Mouse (Mus musculus) liver, embryonic 14.5 days (tissue): ENCODE results near the gene Krtap9-3. TPM values are rescaled to one million over a fixed set of nuclear protein-coding genes. Genes with fewer than 3 reads are reported as not detected.

Experiments
- ATAC-seq: fragments of 200-750 bp; cut with Nextera tagmentation; 2 replicates; pipeline ENCODE4 v1.8.0; 2017; ENCODE audit warnings: moderate number of reproducible peaks, mild to moderate bottlenecking, moderate library complexity; ENCODE audit not compliant: insufficient read depth
- DNase-seq, 3 experiments: peaks; one replicate each; pipeline ENCODE4 v3.0.0-alpha.2; 2012 to 2013; ENCODE audit warnings: low read depth in 3 of 3, low spot score in 3 of 3
- H3K27ac ChIP-seq: fragments of 300-500 bp; sonication (generic); 2 replicates; pipeline ENCODE4 v1.5.1; 2014; ENCODE audit warnings: moderate library complexity, mild to moderate bottlenecking, control low read depth, inconsistent platforms
- H3K27me3 ChIP-seq: fragments of 300-500 bp; sonication (generic); 2 replicates; pipeline ENCODE4 v1.6.1; 2014; ENCODE audit warnings: mild to moderate bottlenecking, low read length, moderate library complexity; ENCODE audit not compliant: control insufficient read depth, insufficient read depth
- H3K36me3 ChIP-seq: fragments of 300-500 bp; sonication (generic); replicated peaks from 2 replicates; pipeline ENCODE4 v1.6.1; 2014; ENCODE audit warnings: low read depth; ENCODE audit not compliant: control insufficient read depth, insufficient read depth
- H3K4me1 ChIP-seq, 2 experiments: fragments of 200-500 bp in 1 of 2; fragments of 300-500 bp in 1 of 2; sonication (generic) in 1 of 2; replicated peaks; 2 replicates each; pipeline ENCODE4 v1.6.1; 2012 to 2014; ENCODE audit warnings: antibody characterized with exemption in 1 of 2, inconsistent platforms in 1 of 2, low read length in 1 of 2; ENCODE audit not compliant: control insufficient read depth in 2 of 2, insufficient read depth in 2 of 2
- H3K4me2 ChIP-seq: fragments of 300-500 bp; sonication (generic); 2 replicates; pipeline ENCODE4 v1.6.1; 2014; ENCODE audit warnings: low read depth, mild to moderate bottlenecking, control low read depth, moderate library complexity
- H3K4me3 ChIP-seq, 2 experiments: fragments of 200-500 bp in 1 of 2; fragments of 300-500 bp in 1 of 2; sonication (generic) in 1 of 2; 2 replicates each; pipeline ENCODE4 v1.5.1; 2012 to 2014; ENCODE audit warnings: low read depth in 2 of 2, low read length in 2 of 2, mild to moderate bottlenecking in 2 of 2, control low read depth in 1 of 2, inconsistent platforms in 1 of 2, moderate library complexity in 1 of 2; ENCODE audit not compliant: insufficient read depth in 1 of 2
- H3K9ac ChIP-seq: fragments of 300-500 bp; sonication (generic); replicated peaks from 2 replicates; pipeline ENCODE4 v1.6.1; 2014; ENCODE audit warnings: mild to moderate bottlenecking, control low read depth, moderate library complexity
- H3K9me3 ChIP-seq: fragments of 300-500 bp; sonication (generic); 2 replicates; pipeline ENCODE4 v1.6.1; 2016; ENCODE audit warnings: low read length, mixed read lengths; ENCODE audit not compliant: control insufficient read depth
- CTCF ChIP-seq: IDR thresholded peaks from 2 replicates; pipeline ENCODE4 v1.5.1; 2016; ENCODE audit warnings: antibody characterized with exemption, low read depth, control low read depth
- EP300 ChIP-seq: IDR thresholded peaks from 2 replicates; pipeline ENCODE4 v1.6.1; 2016; ENCODE audit warnings: antibody characterized with exemption, low read depth
- WGBS: fragments of 180-500 bp; shearing (Covaris S2); extraction: QIAGEN DNeasy Blood & Tissue Kit; methylation state at CpG from one replicate; pipeline ENCODE4 v1.1.7; 2014; ENCODE audit not compliant: insufficient replicate concordance; 5-methylcytosine and 5-hydroxymethylcytosine counted together
- polyA plus RNA-seq, 2 experiments: library from polyadenylated mRNA; depleted of rRNA in 1 of 2; stranded (reverse) in 1 of 2; unstranded in 1 of 2; fragments of >200 nt; fragmentation: Nextera tagmentation in 1 of 2; extraction: Ambion mirVana in 1 of 2; gene quantifications; 2 replicates each; pipeline versions ENCODE4 v1.2.1 to v1.2.3; 2012 to 2014

Krtap9-3 gene
- polyA plus RNA-seq, 2 experiments: not detected

GRCm38 (mm10) chr11:99590981-99591380, 6.9 kb downstream of the Krtap9-3 start, which contains the start of gene Krtap1-3:
Krtap1-3 (minus strand) TSS chr11:99591339.
- Histone ChIP-seq H3K4me1 (no peaks in the 10 kb centered on the region), H3K27me3 (no peaks in the 10 kb centered on the region), H3K36me3 (no peaks in the 10 kb centered on the region), H3K27ac (no peak within 1 kb of the TSS), H3K4me3 (no peak within 1 kb of the TSS), H3K9ac (no peak within 1 kb of the TSS), H3K9me3 (no peaks in the 10 kb centered on the region), H3K4me2 (no peak within 1 kb of the TSS)
- 77% methylated on average over 6 of the region's 6 CpGs for WGBS
- no peak for ATAC-seq
- no peak for DNase-seq
- TF ChIP-seq CTCF: no peak
- TF ChIP-seq EP300: no peak

DNA sequence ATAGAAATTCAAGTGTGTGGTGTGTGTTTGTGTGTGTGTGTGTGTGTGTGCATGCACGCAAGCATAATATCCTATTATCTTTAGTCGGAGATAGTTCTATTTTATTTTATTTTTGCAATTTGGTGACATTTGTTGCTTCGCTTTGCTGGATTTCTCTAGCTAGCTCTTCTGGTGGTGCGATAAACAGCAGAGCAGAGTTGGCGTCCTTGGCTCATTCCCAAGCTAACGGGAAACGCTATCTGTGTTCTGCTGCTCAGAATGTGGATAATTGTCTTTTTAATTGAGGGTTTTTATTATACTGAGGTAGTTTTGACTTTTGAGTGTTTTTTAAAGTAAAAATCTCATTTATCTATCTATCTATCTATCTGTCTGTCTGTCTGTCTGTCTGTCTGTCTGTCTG, 12.8 kb downstream of the Krtap9-3 start:
- Histone ChIP-seq H3K4me2 (no peak overlapping the region), H3K9me3 (no peaks in the 10 kb centered on the region), H3K9ac (no peak overlapping the region), H3K27ac (no peak overlapping the region), H3K4me3 (no peak overlapping the region), H3K4me1 (no peaks in the 10 kb centered on the region), H3K27me3 (no peaks in the 10 kb centered on the region), H3K36me3 (no peaks in the 10 kb centered on the region)
- 77% methylated on average over 7 of the region's 7 CpGs for WGBS
- no peak for ATAC-seq
- DNase-seq: no peak
- TF ChIP-seq EP300: no peak
- TF ChIP-seq CTCF: no peak

GRCm38 (mm10) chr11:99583245-99583704, 14.6 kb downstream of the Krtap9-3 start, which contains the start of gene Krtap1-4:
Krtap1-4 (minus strand) TSS chr11:99583654.
- no peaks in the 10 kb centered on the region for H3K27me3 ChIP-seq
- H3K4me1 ChIP-seq: no peaks in the 10 kb centered on the region
- no peak within 1 kb of the TSS for H3K4me2 ChIP-seq
- no peaks in the 10 kb centered on the region for H3K9me3 ChIP-seq
- H3K9ac ChIP-seq: no peak within 1 kb of the TSS
- ATAC-seq: no peak
- TF ChIP-seq CTCF: no peak
- no peak for TF ChIP-seq EP300
- H3K27ac ChIP-seq: no peak within 1 kb of the TSS
- no peaks in the 10 kb centered on the region for H3K36me3 ChIP-seq
- 64% methylated on average over 5 of the region's 5 CpGs for WGBS
- no peak for DNase-seq
- no peak within 1 kb of the TSS for H3K4me3 ChIP-seq

DNA sequence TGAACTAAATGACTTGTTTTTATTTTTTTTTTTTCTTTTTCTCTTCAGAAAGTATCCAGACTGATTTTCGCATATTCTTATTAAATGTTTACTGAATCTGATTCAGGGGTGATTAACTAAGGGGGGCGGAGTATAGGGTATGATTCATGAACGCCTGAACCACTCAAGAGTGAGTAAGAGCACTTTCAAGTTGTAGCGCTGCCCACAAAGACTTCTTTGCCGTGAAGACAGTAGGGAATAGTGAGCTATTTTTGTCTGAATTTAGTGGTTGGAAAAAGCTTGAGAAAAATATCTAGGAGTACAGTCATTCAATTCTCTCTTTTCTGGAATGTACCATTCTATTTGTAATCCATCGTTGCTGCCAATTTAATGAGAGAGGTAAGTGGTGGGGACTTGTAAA, 16.3 kb downstream of the Krtap9-3 start:
- 64% methylated on average over 6 of the region's 6 CpGs for WGBS
- no peaks in the 10 kb centered on the region for H3K4me1 ChIP-seq
- H3K9ac ChIP-seq: no peak overlapping the region
- H3K36me3 ChIP-seq: no peaks in the 10 kb centered on the region
- no peak overlapping the region for H3K27ac ChIP-seq
- H3K27me3 ChIP-seq: no peaks in the 10 kb centered on the region
- H3K4me2 ChIP-seq: no peak overlapping the region
- no peaks in the 10 kb centered on the region for H3K9me3 ChIP-seq
- no peak for ATAC-seq
- no peak for TF ChIP-seq EP300
- TF ChIP-seq CTCF: no peak
- no peak for DNase-seq
- H3K4me3 ChIP-seq: no peak overlapping the region

DNA sequence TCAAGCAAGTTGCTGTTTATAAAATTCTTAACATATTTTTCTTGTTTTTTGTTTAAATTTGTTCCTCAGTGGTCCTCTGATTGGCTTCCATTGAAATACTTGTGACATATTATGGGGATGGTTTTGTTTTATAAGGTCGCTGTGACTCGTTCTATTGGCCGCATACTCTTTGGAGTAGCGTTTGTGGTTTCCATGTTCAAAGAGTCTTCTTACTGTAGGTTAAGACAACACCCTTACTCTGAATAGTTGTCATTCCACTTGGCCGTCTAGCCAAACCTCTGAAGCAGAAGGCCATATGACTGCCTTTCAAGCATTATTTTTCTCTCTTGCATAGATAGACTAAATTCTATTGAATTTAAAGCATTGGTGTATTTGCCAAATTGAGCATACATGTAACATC, 16.9 kb downstream of the Krtap9-3 start:
- H3K9ac ChIP-seq: no peak overlapping the region
- no peaks in the 10 kb centered on the region for H3K4me1 ChIP-seq
- no peaks in the 10 kb centered on the region for H3K27me3 ChIP-seq
- no peaks in the 10 kb centered on the region for H3K9me3 ChIP-seq
- TF ChIP-seq EP300: no peak
- TF ChIP-seq CTCF: no peak
- no peak overlapping the region for H3K4me3 ChIP-seq
- no peak for ATAC-seq
- no peaks in the 10 kb centered on the region for H3K36me3 ChIP-seq
- no peak overlapping the region for H3K27ac ChIP-seq
- no peak for DNase-seq
- WGBS: 74% methylated on average over 5 of the region's 5 CpGs
- H3K4me2 ChIP-seq: no peak overlapping the region
